Mouse (Mus musculus) spleen, adult 2 months (tissue): ENCODE measurements around the gene Krt18. TPM values are rescaled to one million over a fixed set of nuclear protein-coding genes. Genes with fewer than 3 reads are reported as not detected.

Experiments
- DNase-seq, 2 experiments: peaks; one replicate each; pipeline versions ENCODE4 v3.0.0 to v3.0.0-alpha.2; 2012 to 2021; ENCODE audit warnings: low spot score in 2 of 2, low read depth in 1 of 2
- H3K27ac ChIP-seq: fragments of 200-500 bp; 2 replicates; pipeline ENCODE4 v1.5.1; 2012; ENCODE audit warnings: low read length, inconsistent platforms; ENCODE audit not compliant: insufficient read depth
- H3K27me3 ChIP-seq: fragments of 200-500 bp; 2 replicates; pipeline ENCODE4 v1.6.1; 2012; ENCODE audit warnings: mild to moderate bottlenecking, moderate library complexity, low read length, inconsistent platforms; ENCODE audit not compliant: control insufficient read depth, insufficient read depth
- H3K36me3 ChIP-seq: fragments of 200-500 bp; 2 replicates; pipeline ENCODE4 v1.6.1; 2012; ENCODE audit warnings: mild to moderate bottlenecking, low read length, inconsistent platforms; ENCODE audit not compliant: control insufficient read depth, insufficient read depth
- H3K4me1 ChIP-seq: fragments of 200-500 bp; 2 replicates; pipeline ENCODE4 v1.6.1; 2011; ENCODE audit warnings: inconsistent platforms; ENCODE audit not compliant: control insufficient read depth, insufficient read depth, insufficient read length
- H3K4me3 ChIP-seq: fragments of 200-500 bp; 2 replicates; pipeline ENCODE4 v1.5.1; 2011; ENCODE audit warnings: mild to moderate bottlenecking, inconsistent platforms; ENCODE audit not compliant: insufficient read depth, insufficient read length; ENCODE audit errors: extremely low read depth
- CTCF ChIP-seq: fragments of 200-500 bp; IDR thresholded peaks from 2 replicates; pipeline ENCODE4 v1.5.1; 2011; ENCODE audit warnings: mild to moderate bottlenecking, inconsistent platforms; ENCODE audit not compliant: insufficient read depth, insufficient read length, insufficient replicate concordance; ENCODE audit errors: extremely low read depth
- POLR2A ChIP-seq: fragments of 200-500 bp; IDR thresholded peaks from 2 replicates; pipeline ENCODE4 v1.6.1; 2011; ENCODE audit warnings: low read depth, low read length, inconsistent platforms
- WGBS: fragments of 180-500 bp; shearing (Covaris S2); methylation state at CpG from one replicate; pipeline ENCODE4 v1.1.7; 2018; 5-methylcytosine and 5-hydroxymethylcytosine counted together
- polyA plus RNA-seq: library from polyadenylated mRNA; depleted of rRNA; stranded (reverse); fragments of >200 nt; gene quantifications from 2 replicates; pipeline ENCODE4 v1.2.3, GENCODE M21; 2012

The Krt18 gene
- polyA plus RNA-seq, 1 experiment, result 2.2 TPM

GRCm38 (mm10) chr15:102002646-102003488, 25.1 kb upstream of the Krt18 start:
- Histone ChIP-seq H3K4me1 (no peaks in the 10 kb centered on the region; the same call in 1 of the 2 replicates), H3K27ac (no peak overlapping the region), H3K4me3 (peak overlapping the region; percentile 6; the same call in 1 of the 2 replicates), H3K27me3 (0 out of 2 replicates have a peak, but pooled peaks cover 3% of the 10 kb centered on the region), H3K36me3 (no peaks in the 10 kb centered on the region)
- TF ChIP-seq POLR2A (no peak), CTCF (no peak)
- 8% methylated on average over 34 of the region's 34 CpGs for WGBS
- no peak for DNase-seq

GRCm38 (mm10) chr15:102003516-102003915, 24.5 kb upstream of the Krt18 start:
- 59% methylated on average over 12 of the region's 12 CpGs for WGBS
- H3K27ac ChIP-seq, result no peak overlapping the region
- 0 out of 2 replicates have a peak, but pooled peaks cover 3% of the 10 kb centered on the region for H3K27me3 ChIP-seq
- no peak overlapping the region for H3K4me3 ChIP-seq
- H3K36me3 ChIP-seq, result no peaks in the 10 kb centered on the region
- DNase-seq, result no peak
- TF ChIP-seq CTCF (no peak), POLR2A (no peak)
- H3K4me1 ChIP-seq, result no peaks in the 10 kb centered on the region; the same call in 1 of the 2 replicates

- H3K36me3 ChIP-seq, result no peaks in the 10 kb centered on the region
- TF ChIP-seq CTCF (no peak), POLR2A (no peak)
- H3K27me3 ChIP-seq, result 0 out of 2 replicates have a peak, but pooled peaks cover 3% of the 10 kb centered on the region
- no peak for DNase-seq
- no peak within 1 kb of the TSS for H3K4me3 ChIP-seq
- no peak within 1 kb of the TSS for H3K27ac ChIP-seq
- 77% methylated on average over 11 of the region's 11 CpGs for WGBS
- no peaks in the 10 kb centered on the region; the same call in 1 of the 2 replicates for H3K4me1 ChIP-seq
Measured at GRCm38 (mm10) chr15:102004189-102004588, 23.8 kb upstream of the Krt18 start, which contains the start of gene Krt8. TSS of gene Krt8 (minus strand) at chr15:102004482.

GRCm38 (mm10) chr15:102005290-102005689, 22.7 kb upstream of the Krt18 start:
- Histone ChIP-seq H3K4me3 (no peak overlapping the region), H3K27ac (no peak overlapping the region), H3K27me3 (0 out of 2 replicates have a peak, but pooled peaks cover 3% of the 10 kb centered on the region), H3K4me1 (no peaks in the 10 kb centered on the region; the same call in 1 of the 2 replicates), H3K36me3 (no peaks in the 10 kb centered on the region)
- no peak for TF ChIP-seq POLR2A
- 65% methylated on average over 4 of the region's 4 CpGs for WGBS
- DNase-seq, result no peak

- Histone ChIP-seq H3K36me3 (no peaks in the 10 kb centered on the region), H3K27ac (no peak overlapping the region), H3K4me1 (no peaks in the 10 kb centered on the region; the same call in 1 of the 2 replicates), H3K4me3 (no peak overlapping the region), H3K27me3 (0 out of 2 replicates have a peak, but pooled peaks cover 3% of the 10 kb centered on the region)
- no peak for DNase-seq
- no peak for TF ChIP-seq POLR2A
- TF ChIP-seq CTCF, result no peak
- 40% methylated on average over 11 of the region's 11 CpGs for WGBS
Measured at GRCm38 (mm10) chr15:102006317-102006716, 21.7 kb upstream of the Krt18 start.

- H3K4me1 ChIP-seq, result peaks cover 4% of the 10 kb centered on the region
- no peak for DNase-seq
- H3K36me3 ChIP-seq, result no peaks in the 10 kb centered on the region
- no peak overlapping the region for H3K4me3 ChIP-seq
- WGBS, result 48% methylated on average over 12 of the region's 12 CpGs
- H3K27me3 ChIP-seq, result 0 out of 2 replicates have a peak, but pooled peaks cover 3% of the 10 kb centered on the region
- TF ChIP-seq CTCF (no peak), POLR2A (no peak)
- no peak overlapping the region for H3K27ac ChIP-seq
Measured at GRCm38 (mm10) chr15:102007097-102008069, 20.6 kb upstream of the Krt18 start.
